Mouse (Mus musculus) brain, adult 2 months (tissue): ENCODE measurements around the gene Ssb.
A peak's percentile ranks its signal among the peaks of the same experiment; 100 is the strongest.

ENCODE experiments used
- DNase-seq: peaks from one replicate; pipeline ENCODE4 v3.0.0; 2011; ENCODE audit warnings: low read depth, low spot score

The Ssb gene

GRCm38 (mm10) chr2:69861485-69862091 lies at the start of gene Ssb:
Gene Ssb (plus strand): TSS chr2:69861562.
- DNase-seq = peak; percentile 97

GRCm38 (mm10) chr2:69816575-69816974 lies 44.8 kb upstream of the Ssb start:
- DNase-seq = peak; percentile 29

DNA sequence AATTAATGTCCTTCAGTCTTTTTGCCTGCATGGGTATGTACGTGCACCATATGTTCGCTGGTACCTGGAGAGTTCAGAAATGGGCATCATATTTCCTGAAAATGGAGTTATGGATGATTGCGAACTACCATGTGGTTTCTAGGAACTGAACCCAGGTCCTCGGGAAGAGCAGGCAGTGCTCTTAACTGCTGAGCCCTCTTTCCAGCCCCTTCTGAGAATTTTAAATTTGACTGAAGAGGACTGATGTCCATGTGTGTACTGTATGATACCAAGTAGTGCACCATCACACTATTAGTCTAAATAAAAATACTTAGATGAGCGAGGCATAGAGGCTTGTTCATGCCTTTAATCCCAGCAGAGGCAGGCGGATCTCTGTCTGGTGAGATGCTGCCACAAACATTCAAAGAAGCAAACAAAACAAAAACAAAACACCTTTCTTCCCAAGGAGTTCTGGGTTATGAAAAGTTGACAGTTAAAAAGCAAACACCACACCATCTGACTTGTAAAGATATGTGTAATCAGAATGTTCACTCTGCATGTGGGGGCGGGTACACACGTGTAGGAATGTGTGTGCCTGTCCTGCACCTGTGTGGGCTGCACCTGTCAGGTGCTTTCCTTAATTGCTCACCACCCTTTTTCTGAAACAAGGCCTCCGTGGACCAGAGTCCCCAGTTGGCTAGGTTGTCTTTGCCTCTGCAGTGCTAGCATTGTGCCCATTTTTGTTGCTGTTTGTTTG lies 42.8 kb upstream of the Ssb start:
- no peak for DNase-seq

DNA sequence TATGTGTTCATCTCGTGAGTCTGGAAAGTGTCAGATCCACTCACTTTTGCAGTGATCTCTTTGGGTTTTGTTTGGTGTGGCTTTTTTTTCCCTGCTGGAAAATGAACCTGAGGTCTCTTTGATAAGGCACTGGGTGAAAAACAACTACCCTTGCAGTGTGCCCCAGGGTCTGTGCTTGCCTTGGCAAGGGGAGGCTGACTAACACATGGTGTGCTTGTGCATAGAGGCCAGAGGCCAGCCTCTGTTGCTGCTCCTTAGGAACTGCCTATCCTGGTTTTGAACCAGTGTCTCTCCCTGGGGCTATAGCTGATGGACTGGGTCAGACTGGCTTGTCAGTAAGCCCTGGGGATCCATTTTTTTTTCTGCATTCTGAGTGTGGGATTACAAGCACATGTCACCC lies 41.2 kb upstream of the Ssb start:
- no peak for DNase-seq

- DNase-seq = no peak
These were observed 39.7 kb upstream of the Ssb start, which contains the start of gene Klhl23 for GRCm38 (mm10) chr2:69821711-69822110. Gene Klhl23 (plus strand): TSS chr2:69821944.

GRCm38 (mm10) chr2:69822361-69823128 lies 38.8 kb upstream of the Ssb start:
- peak; percentile 80 for DNase-seq

GRCm38 (mm10) chr2:69823129-69823677 lies 38.2 kb upstream of the Ssb start:
- peak; percentile 77 for DNase-seq

- DNase-seq = peak; percentile 73
These were observed 35.5 kb upstream of the Ssb start for GRCm38 (mm10) chr2:69825898-69826297.

GRCm38 (mm10) chr2:69826380-69826779 lies 35.0 kb upstream of the Ssb start:
- DNase-seq = peak; percentile 95

DNA sequence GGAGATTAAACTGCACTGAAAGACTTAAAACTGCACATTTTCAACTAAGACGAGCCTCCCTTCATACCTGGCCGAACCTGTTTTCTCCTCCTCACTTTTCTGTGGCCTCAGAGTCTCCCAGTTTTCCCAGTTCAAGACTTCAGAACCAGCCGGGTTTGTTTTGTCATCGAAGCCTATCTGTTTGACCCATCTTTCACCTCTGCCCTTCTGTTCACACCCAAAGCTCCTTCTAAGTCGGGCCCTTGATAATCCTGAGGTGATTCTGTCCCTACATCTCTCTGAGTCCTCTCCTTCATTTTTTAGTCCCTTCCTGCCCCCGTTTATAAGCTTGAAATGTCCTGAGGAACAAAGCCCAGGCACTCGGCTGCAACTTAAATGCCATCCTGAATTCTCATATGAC lies 33.3 kb upstream of the Ssb start:
- DNase-seq = no peak

DNA sequence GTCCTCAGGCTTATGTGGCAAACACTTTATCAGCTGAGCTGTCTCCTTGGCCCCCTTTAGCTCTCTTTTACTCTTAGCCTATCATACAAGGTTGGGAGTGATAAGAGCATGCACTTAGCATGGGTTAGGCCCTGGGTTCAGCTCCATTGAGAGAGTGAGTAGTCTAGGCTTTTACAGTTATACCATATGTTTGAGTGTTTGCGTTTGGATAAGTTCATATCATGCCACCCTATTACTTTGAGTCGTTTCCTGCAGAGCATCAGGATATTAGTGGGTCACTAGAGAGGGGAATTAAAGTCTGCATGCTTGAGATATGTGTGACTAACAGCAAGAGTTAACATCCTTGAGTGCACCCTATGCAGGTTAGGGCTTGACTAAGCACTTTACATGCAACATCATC lies 31.7 kb upstream of the Ssb start:
- DNase-seq = no peak

DNA sequence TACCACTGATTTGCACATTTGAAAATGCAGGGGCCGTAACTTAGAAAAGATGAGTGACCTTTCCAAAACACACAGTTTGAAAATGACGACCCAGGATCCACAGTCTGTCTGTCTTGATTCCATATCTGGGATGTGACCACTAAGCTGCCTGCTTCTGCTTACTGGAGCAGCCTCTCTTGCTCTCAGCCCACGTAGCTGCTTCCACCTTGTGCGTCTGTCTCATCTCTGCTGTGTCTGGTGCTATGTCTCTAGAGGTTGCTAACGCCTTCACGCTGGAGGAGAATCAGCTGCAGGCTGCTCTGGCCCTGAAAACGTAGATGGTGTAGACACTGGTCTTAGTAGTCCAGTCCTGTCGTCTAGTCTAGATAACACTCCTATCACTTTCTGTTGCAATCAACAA lies 31.2 kb upstream of the Ssb start:
- peak; percentile 45 for DNase-seq

DNA sequence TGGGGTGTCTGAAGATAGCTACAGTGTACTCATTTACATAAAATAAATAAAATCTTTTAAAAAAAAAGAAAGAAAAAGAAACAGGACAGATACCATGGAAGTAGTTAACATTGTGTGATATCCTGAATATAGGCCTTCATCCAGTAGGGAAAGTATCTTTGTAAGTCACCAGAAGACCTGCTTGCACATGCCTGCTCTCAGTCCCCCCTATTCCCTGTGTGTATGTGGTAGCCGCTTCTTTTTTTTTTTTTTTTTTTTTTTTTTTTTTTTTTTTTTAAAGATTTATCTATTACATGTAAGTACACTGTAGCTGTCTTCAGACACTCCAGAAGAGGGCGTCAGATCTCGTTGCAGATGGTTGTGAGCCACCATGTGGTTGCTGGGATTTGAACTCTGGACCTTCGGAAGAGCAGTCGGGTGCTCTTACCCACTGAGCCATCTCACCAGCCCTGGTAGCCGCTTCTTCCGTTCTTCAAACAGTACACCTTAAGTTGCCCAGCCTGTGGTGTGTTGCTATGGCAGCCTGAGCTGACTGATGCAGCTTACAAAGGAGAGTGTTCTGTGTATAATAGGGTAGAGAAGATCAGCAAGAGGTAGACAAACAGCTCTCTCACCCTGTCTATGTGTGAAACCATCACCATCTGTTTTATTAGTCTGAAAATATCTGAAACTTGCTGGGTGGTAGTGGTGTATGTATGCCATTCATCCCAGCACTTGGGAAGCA lies 24.0 kb upstream of the Ssb start:
- DNase-seq = peak; percentile 40

DNA sequence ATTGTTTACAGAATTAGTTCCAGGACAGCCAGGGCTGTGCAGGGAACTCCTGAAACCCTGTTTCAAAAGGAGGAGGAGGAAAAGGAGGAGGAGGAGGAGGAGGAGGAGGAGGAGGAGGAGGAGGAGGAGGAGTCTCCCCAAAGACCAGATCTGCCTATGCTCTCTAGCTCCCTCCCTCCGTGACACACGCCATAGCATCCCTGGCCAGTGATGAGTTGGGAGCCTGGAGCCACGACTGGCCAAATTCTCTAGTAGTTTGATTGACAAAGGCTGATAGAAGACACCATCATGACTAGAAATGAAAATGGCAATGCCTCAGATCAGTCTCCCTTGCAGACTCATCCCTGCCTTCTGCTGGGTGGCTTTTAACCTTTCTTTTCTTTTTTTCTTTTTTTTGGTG lies 23.4 kb upstream of the Ssb start:
- no peak for DNase-seq

DNA sequence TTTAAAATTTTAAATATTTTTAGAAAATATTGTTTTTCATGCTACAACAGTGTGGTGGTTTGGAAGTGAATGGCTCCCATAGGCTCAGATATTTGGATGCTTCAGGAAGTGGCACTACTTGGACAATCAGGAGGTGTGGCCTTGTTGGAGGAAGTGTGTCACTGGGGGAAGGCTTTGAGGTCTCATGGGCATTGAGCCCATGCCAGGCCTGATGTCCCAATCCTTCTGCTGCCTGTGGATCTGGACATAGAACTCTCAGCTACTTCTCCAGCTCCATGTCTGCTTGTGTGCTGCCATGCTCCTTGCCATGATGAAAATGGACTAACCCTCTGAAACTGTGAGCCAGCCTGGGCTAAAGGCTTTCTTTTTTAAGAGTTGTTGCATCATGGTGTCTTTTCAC lies 22.7 kb upstream of the Ssb start:
- no peak for DNase-seq

DNA sequence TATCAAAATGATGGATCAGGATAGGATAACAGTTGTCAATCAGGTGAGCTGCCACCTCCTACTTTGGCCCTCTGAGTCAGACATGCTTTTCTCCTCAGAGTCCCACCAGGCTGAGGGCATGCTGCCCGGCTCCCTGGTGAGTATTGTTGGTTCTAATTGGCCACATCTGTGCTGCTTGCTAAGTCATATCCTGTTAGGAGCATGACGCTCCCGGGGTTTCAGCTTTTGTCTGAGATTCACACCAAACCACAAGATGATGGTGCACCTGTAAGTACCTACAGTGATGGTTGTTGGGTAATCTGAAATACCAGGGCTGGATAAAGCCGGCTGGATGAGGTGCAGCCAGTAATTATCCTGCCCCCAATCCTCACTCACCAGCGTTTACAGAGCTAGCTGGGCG lies 21.1 kb upstream of the Ssb start:
- DNase-seq = peak; percentile 59

DNA sequence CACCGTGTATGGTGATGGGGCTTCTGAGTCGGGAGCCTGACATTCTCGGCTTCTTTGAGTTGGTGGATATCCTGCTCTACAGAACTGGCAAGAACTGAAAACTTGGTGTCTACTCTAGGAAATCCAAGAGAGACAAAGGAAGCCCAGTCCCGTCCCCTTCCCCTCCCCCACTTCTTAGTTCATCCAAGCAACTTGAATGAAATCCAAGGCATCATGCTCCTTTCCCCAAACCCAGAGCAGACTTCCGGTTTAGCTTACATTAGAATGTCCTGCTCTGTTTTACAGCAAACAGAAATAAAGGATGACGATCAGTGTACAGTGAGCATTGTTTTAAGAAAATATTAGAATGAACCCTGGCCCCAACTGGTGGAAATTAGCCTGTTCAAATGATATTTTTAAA lies 12.1 kb upstream of the Ssb start:
- no peak for DNase-seq

DNA sequence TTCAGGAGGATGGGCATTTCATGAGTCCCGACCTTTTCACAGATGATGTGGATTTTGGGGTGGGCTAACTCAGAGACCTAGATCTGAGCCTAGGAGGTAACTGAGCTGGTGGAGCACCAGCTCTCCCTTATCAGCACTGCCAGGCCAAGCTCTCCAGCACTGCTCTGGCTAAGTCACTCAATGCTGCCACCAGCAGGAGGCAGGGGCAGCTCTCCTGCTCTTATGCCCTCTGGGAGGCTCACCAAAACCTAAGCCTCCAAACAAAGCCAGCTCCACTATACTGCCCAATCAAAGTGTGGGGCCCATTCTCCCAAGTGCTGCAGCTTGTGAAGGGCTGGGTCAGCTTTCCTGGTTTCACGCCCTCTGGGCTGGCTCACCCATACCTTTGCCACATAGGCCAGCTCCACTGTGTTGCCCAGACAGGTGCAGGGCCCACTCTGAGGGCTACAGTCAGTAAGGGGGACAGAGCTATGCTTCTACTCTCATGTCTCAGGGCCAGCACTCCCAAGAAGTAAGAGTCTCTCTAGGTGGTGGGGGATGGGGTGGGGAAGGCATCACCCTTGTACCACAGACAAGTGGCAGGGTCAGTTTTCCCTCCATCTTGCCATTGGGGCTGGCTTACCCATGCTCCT lies 9.8 kb upstream of the Ssb start:
- no peak for DNase-seq

- DNase-seq = no peak
These were observed 5.0 kb upstream of the Ssb start for GRCm38 (mm10) chr2:69856392-69856791.

DNA sequence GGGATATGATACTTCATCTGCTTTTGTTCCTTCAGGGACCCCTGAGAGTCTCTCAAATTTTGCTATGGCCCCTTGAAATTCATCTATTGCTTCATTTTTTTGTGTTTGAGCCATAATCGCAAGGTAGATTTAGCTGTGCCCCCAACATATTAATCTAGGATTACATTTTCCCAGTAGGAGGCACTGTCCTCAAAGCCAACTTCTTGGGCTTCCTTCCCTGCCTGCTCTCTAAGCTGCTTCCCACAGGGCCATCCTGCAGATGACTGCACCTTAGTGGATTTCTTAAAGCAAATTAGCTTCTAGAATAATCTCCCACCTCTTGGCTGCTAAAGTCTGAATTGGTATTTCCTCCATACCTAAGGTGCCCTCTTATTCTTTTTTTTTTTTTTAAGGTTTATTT lies 3.5 kb upstream of the Ssb start:
- DNase-seq = no peak

GRCm38 (mm10) chr2:69860972-69861452 lies 350 bp upstream of the Ssb start:
- DNase-seq = no peak
